Mouse (Mus musculus): ENCODE data around the gene Ndc80.
A peak's percentile ranks its signal among the peaks of the same experiment; 100 is the strongest.
"Not testable (repeated sequence)": the region's sequence is repeated elsewhere in the genome, so short reads cannot be mapped to it uniquely, and the experiment has no call there.

Gene Ndc80

GRCm38 (mm10) chr17:71526711-71527564 is at the start of gene Ndc80:
Ndc80 (minus strand) TSS chr17:71526857.
- DNase-seq (ENCODE audit: low spot score) = peak; percentile 73

- DNase-seq (ENCODE audit: low spot score) = no peak
Measured at GRCm38 (mm10) chr17:71561631-71562030, 35.0 kb upstream of the Ndc80 start.

- DNase-seq (ENCODE audit: low spot score) = no peak
Measured at GRCm38 (mm10) chr17:71552901-71553300, 26.2 kb upstream of the Ndc80 start.

- peak; percentile 37 for DNase-seq (ENCODE audit: low spot score)
Measured at GRCm38 (mm10) chr17:71551757-71552451, 25.2 kb upstream of the Ndc80 start, which contains the start of gene Spdya. Spdya (plus strand) TSS chr17:71552061.

GRCm38 (mm10) chr17:71551350-71551749 is 24.7 kb upstream of the Ndc80 start:
- DNase-seq (ENCODE audit: low spot score) = no peak

GRCm38 (mm10) chr17:71548586-71548985 is 21.9 kb upstream of the Ndc80 start:
- no peak for DNase-seq (ENCODE audit: low spot score)

GRCm38 (mm10) chr17:71537164-71537563 is 10.5 kb upstream of the Ndc80 start:
- DNase-seq (ENCODE audit: low spot score) = no peak

GRCm38 (mm10) chr17:71535595-71535994 is 8.9 kb upstream of the Ndc80 start:
- DNase-seq (ENCODE audit: low spot score) = not testable (repeated sequence)

GRCm38 (mm10) chr17:71528042-71528441 is 1.4 kb upstream of the Ndc80 start:
- DNase-seq (ENCODE audit: low spot score) = no peak

- no peak for DNase-seq (ENCODE audit: low spot score)
Measured at GRCm38 (mm10) chr17:71526302-71526708, 352 bp downstream of the Ndc80 start.

GRCm38 (mm10) chr17:71510297-71510696 is 16.4 kb downstream of the Ndc80 start:
- DNase-seq (ENCODE audit: low spot score) = no peak

- no peak for DNase-seq (ENCODE audit: low spot score)
Measured at GRCm38 (mm10) chr17:71506832-71507231, 19.8 kb downstream of the Ndc80 start.

GRCm38 (mm10) chr17:71495784-71496183 is 30.9 kb downstream of the Ndc80 start:
- DNase-seq (ENCODE audit: low spot score) = no peak

- no peak for DNase-seq (ENCODE audit: low spot score)
Measured at GRCm38 (mm10) chr17:71491332-71491686, 35.3 kb downstream of the Ndc80 start.

GRCm38 (mm10) chr17:71490666-71491331 is 35.9 kb downstream of the Ndc80 start:
- DNase-seq (ENCODE audit: low spot score) = no peak

- DNase-seq (ENCODE audit: low spot score) = no peak
Measured at GRCm38 (mm10) chr17:71489703-71490461, 36.8 kb downstream of the Ndc80 start.

GRCm38 (mm10) chr17:71486231-71486851 is 40.3 kb downstream of the Ndc80 start:
- DNase-seq (ENCODE audit: low spot score) = no peak

- DNase-seq (ENCODE audit: low spot score) = no peak
Measured at GRCm38 (mm10) chr17:71485791-71486230, 40.8 kb downstream of the Ndc80 start.

- no peak for DNase-seq (ENCODE audit: low spot score)
Measured at GRCm38 (mm10) chr17:71484711-71485110, 41.9 kb downstream of the Ndc80 start.

- no peak for DNase-seq (ENCODE audit: low spot score)
Measured at GRCm38 (mm10) chr17:71483418-71484060, 43.1 kb downstream of the Ndc80 start.

- DNase-seq (ENCODE audit: low spot score) = no peak
Measured at GRCm38 (mm10) chr17:71479381-71479901, 47.2 kb downstream of the Ndc80 start.
